Mouse (Mus musculus) midbrain, embryonic 12.5 days (tissue): ENCODE measurements around the gene Olfr1477. TPM values are rescaled to one million over a fixed set of nuclear protein-coding genes. Genes with fewer than 3 reads are reported as not detected.
"Not testable (repeated sequence)": the region's sequence is repeated elsewhere in the genome, so short reads cannot be mapped to it uniquely, and the experiment has no call there.

ENCODE experiments used
- ATAC-seq: fragments of 200-750 bp; cut with Nextera tagmentation; 2 replicates; pipeline ENCODE4 v1.8.0; 2017; ENCODE audit warnings: low read depth, moderate TSS enrichment, moderate library complexity; ENCODE audit not compliant: low FRiP score
- H3K27ac ChIP-seq: fragments of 300-500 bp; sonication (generic); replicated peaks from 2 replicates; pipeline ENCODE4 v1.5.1; 2016; ENCODE audit warnings: mild to moderate bottlenecking
- H3K27me3 ChIP-seq: fragments of 300-500 bp; sonication (generic); 2 replicates; pipeline ENCODE4 v1.6.1; 2016; ENCODE audit warnings: mild to moderate bottlenecking
- H3K36me3 ChIP-seq: fragments of 300-500 bp; sonication (generic); 2 replicates; pipeline ENCODE4 v1.6.1; 2016
- H3K4me1 ChIP-seq: fragments of 300-500 bp; sonication (generic); 2 replicates; pipeline ENCODE4 v1.6.1; 2016
- H3K4me2 ChIP-seq: fragments of 300-500 bp; sonication (generic); replicated peaks from 2 replicates; pipeline ENCODE4 v1.6.1; 2016; ENCODE audit warnings: mild to moderate bottlenecking, moderate library complexity
- H3K4me3 ChIP-seq: fragments of 300-500 bp; sonication (generic); 2 replicates; pipeline ENCODE4 v1.5.1; 2016; ENCODE audit warnings: mild to moderate bottlenecking
- H3K9ac ChIP-seq: fragments of 300-500 bp; sonication (generic); replicated peaks from 2 replicates; pipeline ENCODE4 v1.6.1; 2016; ENCODE audit warnings: mild to moderate bottlenecking, moderate library complexity
- H3K9me3 ChIP-seq: fragments of 300-500 bp; sonication (generic); 2 replicates; pipeline ENCODE4 v1.6.1; 2016; ENCODE audit warnings: mild to moderate bottlenecking
- WGBS: fragments of 180-500 bp; shearing (Covaris S2); methylation state at CpG from one replicate; pipeline ENCODE4 v1.1.7; 2016; 5-methylcytosine and 5-hydroxymethylcytosine counted together
- polyA plus RNA-seq: library from polyadenylated mRNA; unstranded; fragments of >200 nt; fragmentation: Nextera tagmentation; extraction: Ambion mirVana; gene quantifications from 2 replicates; pipeline ENCODE4 v1.2.1, GENCODE M21; 2016

Gene Olfr1477
- polyA plus RNA-seq: not detected in 2 replicates

- no peaks in the 10 kb centered on the region for H3K4me1 ChIP-seq
- H3K27me3 ChIP-seq: no peaks in the 10 kb centered on the region
- H3K4me2 ChIP-seq: no peak within 1 kb of the TSS
- H3K4me3 ChIP-seq: no peak within 1 kb of the TSS
- peaks cover 11% of the 10 kb centered on the region; the same call in 1 of the 2 replicates for H3K9me3 ChIP-seq
- no peak within 1 kb of the TSS for H3K9ac ChIP-seq
- ATAC-seq: no peak
- WGBS: 78% methylated on average over 3 of the region's 3 CpGs
- no peaks in the 10 kb centered on the region for H3K36me3 ChIP-seq
- no peak within 1 kb of the TSS for H3K27ac ChIP-seq
Observed at GRCm38 (mm10) chr19:13500246-13500645, at the start of gene Olfr1477. Gene Olfr1477 (plus strand): TSS chr19:13500546.

- 80% methylated on average over 1 of the region's 1 CpGs for WGBS
Observed at GRCm38 (mm10) chr19:13455986-13456385, 44.4 kb upstream of the Olfr1477 start, which contains the start of gene Olfr1472. Gene Olfr1472 (minus strand): TSS chr19:13456086.

GRCm38 (mm10) chr19:13469265-13469664 lies 31.1 kb upstream of the Olfr1477 start, which contains the start of gene Olfr1474:
Gene Olfr1474 (plus strand): TSS chr19:13469565.
- 83% methylated on average over 4 of the region's 4 CpGs for WGBS
- not testable (repeated sequence) for H3K4me2 ChIP-seq

More at GRCm38 (mm10) chr19:13455986-13456385, 44.4 kb upstream of the Olfr1477 start, which contains the start of gene Olfr1472:
- no peaks in the 10 kb centered on the region for H3K4me1 ChIP-seq
- H3K9me3 ChIP-seq: peaks cover 23% of the 10 kb centered on the region
- H3K27me3 ChIP-seq: no peaks in the 10 kb centered on the region
- no peak within 1 kb of the TSS for H3K27ac ChIP-seq
- H3K4me3 ChIP-seq: no peak within 1 kb of the TSS
- ATAC-seq: no peak
- no peak within 1 kb of the TSS for H3K9ac ChIP-seq
- no peak within 1 kb of the TSS for H3K4me2 ChIP-seq
- H3K36me3 ChIP-seq: no peaks in the 10 kb centered on the region

GRCm38 (mm10) chr19:13480096-13480495 lies 20.2 kb upstream of the Olfr1477 start, which contains the start of gene Olfr1475:
Gene Olfr1475 (minus strand): TSS chr19:13480196.
- H3K27ac ChIP-seq: no peak within 1 kb of the TSS
- no peaks in the 10 kb centered on the region for H3K36me3 ChIP-seq
- no peak within 1 kb of the TSS for H3K4me3 ChIP-seq
- H3K9me3 ChIP-seq: no peaks in the 10 kb centered on the region
- H3K9ac ChIP-seq: no peak within 1 kb of the TSS
- no peaks in the 10 kb centered on the region for H3K4me1 ChIP-seq
- ATAC-seq: no peak
- no peak within 1 kb of the TSS for H3K4me2 ChIP-seq
- no peaks in the 10 kb centered on the region for H3K27me3 ChIP-seq

More at GRCm38 (mm10) chr19:13469265-13469664, 31.1 kb upstream of the Olfr1477 start, which contains the start of gene Olfr1474:
- H3K9ac ChIP-seq, H3K9me3 ChIP-seq, H3K27me3 ChIP-seq, H3K27ac ChIP-seq, H3K36me3 ChIP-seq, H3K4me1 ChIP-seq, H3K4me3 ChIP-seq, ATAC-seq: not testable (repeated sequence)

GRCm38 (mm10) chr19:13527613-13528012 lies 27.3 kb downstream of the Olfr1477 start, which contains the start of gene Olfr1480:
Gene Olfr1480 (plus strand): TSS chr19:13527913.
- Histone ChIP-seq H3K27me3 (no peaks in the 10 kb centered on the region), H3K4me2 (no peak within 1 kb of the TSS), H3K4me1 (no peaks in the 10 kb centered on the region), H3K36me3 (no peaks in the 10 kb centered on the region), H3K9ac (no peak within 1 kb of the TSS), H3K4me3 (no peak within 1 kb of the TSS), H3K9me3 (peaks cover 8% of the 10 kb centered on the region), H3K27ac (no peak within 1 kb of the TSS)
- WGBS: 75% methylated on average over 2 of the region's 2 CpGs
- ATAC-seq: no peak

Other genes with a start within 250 kb of the Olfr1477 start
- not detected in 2 replicates for gene Olfr1465, start 185.0 kb upstream of the Olfr1477 start, polyA plus RNA-seq
- gene Olfr1466, start 161.7 kb upstream of the Olfr1477 start, polyA plus RNA-seq: not detected in 2 replicates
- not detected in 2 replicates for gene Olfr1467, start 138.3 kb upstream of the Olfr1477 start, polyA plus RNA-seq
- not detected in 2 replicates for gene Olfr1469, start 92.7 kb upstream of the Olfr1477 start, polyA plus RNA-seq
- not detected in 2 replicates for gene Olfr1471, start 57.1 kb upstream of the Olfr1477 start, polyA plus RNA-seq
- not detected in 2 replicates for gene Olfr1472, start 44.5 kb upstream of the Olfr1477 start, polyA plus RNA-seq
- gene Olfr1474, start 31.0 kb upstream of the Olfr1477 start, polyA plus RNA-seq: not detected in 2 replicates
- gene Olfr1475, start 20.4 kb upstream of the Olfr1477 start, polyA plus RNA-seq: not detected in 2 replicates
- not detected in 2 replicates for gene Olfr1480, start 27.4 kb downstream of the Olfr1477 start, polyA plus RNA-seq
- not detected in 2 replicates for gene Olfr1484, start 83.0 kb downstream of the Olfr1477 start, polyA plus RNA-seq
- not detected in 2 replicates for gene Olfr1487, start 116.8 kb downstream of the Olfr1477 start, polyA plus RNA-seq
- gene Olfr1489, start 131.1 kb downstream of the Olfr1477 start, polyA plus RNA-seq: not detected in 2 replicates
- not detected in 2 replicates for gene Olfr1490, start 150.5 kb downstream of the Olfr1477 start, polyA plus RNA-seq
- not detected in 2 replicates for gene Olfr1491, start 196.7 kb downstream of the Olfr1477 start, polyA plus RNA-seq
- not detected in 2 replicates for gene Olfr1493-ps1, start 222.7 kb downstream of the Olfr1477 start, polyA plus RNA-seq
- gene Olfr1494, start 239.2 kb downstream of the Olfr1477 start, polyA plus RNA-seq: not detected in 2 replicates